Mouse (Mus musculus) limb, embryonic 15.5 days (tissue): ENCODE data around the gene Gpr173. TPM values are rescaled to one million over a fixed set of nuclear protein-coding genes. Genes with fewer than 3 reads are reported as not detected.

Experiments used
- ATAC-seq: fragments of 200-750 bp; cut with Nextera tagmentation; 2 replicates; pipeline ENCODE4 v1.8.0; 2017; ENCODE audit warnings: low read depth, moderate TSS enrichment; ENCODE audit not compliant: insufficient number of reproducible peaks, low FRiP score, low TSS enrichment
- H3K27ac ChIP-seq: fragments of 300-500 bp; sonication (generic); 2 replicates; pipeline ENCODE4 v1.5.1; 2015; ENCODE audit warnings: moderate library complexity, mild to moderate bottlenecking, inconsistent platforms
- H3K27me3 ChIP-seq: fragments of 300-500 bp; sonication (generic); 2 replicates; pipeline ENCODE4 v1.6.1; 2015; ENCODE audit warnings: inconsistent platforms
- H3K36me3 ChIP-seq: fragments of 300-500 bp; sonication (generic); 2 replicates; pipeline ENCODE4 v1.6.1; 2015; ENCODE audit warnings: inconsistent platforms
- H3K4me1 ChIP-seq: fragments of 300-500 bp; sonication (generic); 2 replicates; pipeline ENCODE4 v1.6.1; 2015; ENCODE audit warnings: inconsistent platforms
- H3K4me2 ChIP-seq: fragments of 300-500 bp; sonication (generic); 2 replicates; pipeline ENCODE4 v1.6.1; 2015; ENCODE audit warnings: mild to moderate bottlenecking, inconsistent platforms
- H3K4me3 ChIP-seq: fragments of 300-500 bp; sonication (generic); 2 replicates; pipeline ENCODE4 v1.5.1; 2015; ENCODE audit warnings: mild to moderate bottlenecking, inconsistent platforms
- H3K9ac ChIP-seq: fragments of 300-500 bp; sonication (generic); 2 replicates; pipeline ENCODE4 v1.6.1; 2015; ENCODE audit warnings: inconsistent platforms
- H3K9me3 ChIP-seq: fragments of 300-500 bp; sonication (generic); 2 replicates; pipeline ENCODE4 v1.6.1; 2016; ENCODE audit warnings: inconsistent platforms
- WGBS: fragments of 180-500 bp; shearing (Covaris S2); methylation state at CpG from one replicate; pipeline ENCODE4 v1.1.7; 2015; 5-methylcytosine and 5-hydroxymethylcytosine counted together
- polyA plus RNA-seq: library from polyadenylated mRNA; unstranded; fragments of >200 nt; fragmentation: Nextera tagmentation; extraction: Ambion mirVana; gene quantifications from 2 replicates; pipeline ENCODE4 v1.2.1, GENCODE M21; 2015

Gene Gpr173
- 2.3 and 4.3 TPM in 2 replicates for polyA plus RNA-seq

DNA sequence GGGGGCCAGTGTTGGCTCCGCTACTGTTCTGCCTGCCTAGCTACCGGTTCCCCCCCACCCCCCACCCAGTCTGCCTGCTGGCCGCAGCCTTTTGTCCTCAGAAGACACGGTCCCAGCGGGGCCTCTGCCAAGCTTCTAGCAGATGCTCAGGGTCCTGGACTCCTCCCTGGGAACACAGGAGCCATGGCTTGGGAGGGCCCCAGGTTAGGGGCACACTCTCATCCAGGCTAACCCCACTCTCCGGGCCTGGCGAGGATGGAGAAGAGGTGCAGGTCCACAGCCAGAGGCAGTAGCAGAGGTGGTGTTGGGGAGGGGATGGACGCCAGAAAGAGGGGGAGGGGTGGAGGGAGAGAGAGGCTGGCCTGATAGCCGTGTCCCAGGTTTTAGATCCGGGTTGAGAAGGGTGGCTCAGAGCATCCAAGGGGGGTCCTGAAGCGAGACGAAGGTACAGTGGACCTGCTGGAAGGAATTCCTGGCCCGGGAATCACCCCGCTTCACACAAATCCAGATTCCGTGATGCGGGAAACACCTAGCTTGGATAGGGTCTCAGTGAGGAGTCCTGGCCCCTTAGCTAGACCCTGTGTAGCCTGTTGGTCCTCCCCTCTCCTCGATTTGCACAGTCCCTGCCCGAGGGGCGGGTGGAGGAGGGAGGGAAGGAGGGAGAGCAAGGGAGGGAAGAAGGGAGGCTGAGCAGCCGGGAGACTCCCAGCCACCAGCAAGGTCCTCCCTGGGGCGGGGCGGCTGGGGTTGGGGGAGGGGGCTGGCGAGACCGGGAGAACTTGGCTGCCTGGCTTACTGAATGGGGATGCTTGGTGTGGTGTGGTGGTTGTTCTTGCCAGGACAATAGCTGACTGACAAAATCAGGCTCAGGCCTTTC lies at the start of gene Gpr173:
Gpr173 (minus strand) TSS at position 308 of the 877 bp plus-strand sequence.
- peak; percentile 92 for ATAC-seq
- peak within 1 kb of the TSS; percentile 44 for H3K9ac ChIP-seq
- peaks cover 31% of the 10 kb centered on the region; the same call in 1 of the 2 replicates for H3K27me3 ChIP-seq
- 0 out of 2 replicates have a peak within 1 kb of the TSS, but pooled peaks have one; percentile 54 for H3K27ac ChIP-seq
- 20% methylated on average over 19 of the region's 24 CpGs for WGBS
- peaks cover 3% of the 10 kb centered on the region; the same call in 1 of the 2 replicates for H3K4me1 ChIP-seq
- H3K9me3 ChIP-seq: no peaks in the 10 kb centered on the region
- peak within 1 kb of the TSS; percentile 53 for H3K4me2 ChIP-seq
- H3K36me3 ChIP-seq: no peaks in the 10 kb centered on the region
- peak within 1 kb of the TSS; percentile 51 for H3K4me3 ChIP-seq

- H3K9me3 ChIP-seq: no peaks in the 10 kb centered on the region
- no peak for ATAC-seq
- H3K36me3 ChIP-seq: no peaks in the 10 kb centered on the region
- H3K27me3 ChIP-seq: peaks cover 14% of the 10 kb centered on the region
- 86% methylated on average over 1 of the region's 1 CpGs for WGBS
- no peak overlapping the region for H3K4me2 ChIP-seq
- no peaks in the 10 kb centered on the region for H3K4me1 ChIP-seq
- H3K4me3 ChIP-seq: no peak overlapping the region
- no peak overlapping the region for H3K9ac ChIP-seq
- H3K27ac ChIP-seq: no peak overlapping the region
Observed at GRCm38 (mm10) chrX:152403251-152403650, 34.7 kb upstream of the Gpr173 start.

DNA sequence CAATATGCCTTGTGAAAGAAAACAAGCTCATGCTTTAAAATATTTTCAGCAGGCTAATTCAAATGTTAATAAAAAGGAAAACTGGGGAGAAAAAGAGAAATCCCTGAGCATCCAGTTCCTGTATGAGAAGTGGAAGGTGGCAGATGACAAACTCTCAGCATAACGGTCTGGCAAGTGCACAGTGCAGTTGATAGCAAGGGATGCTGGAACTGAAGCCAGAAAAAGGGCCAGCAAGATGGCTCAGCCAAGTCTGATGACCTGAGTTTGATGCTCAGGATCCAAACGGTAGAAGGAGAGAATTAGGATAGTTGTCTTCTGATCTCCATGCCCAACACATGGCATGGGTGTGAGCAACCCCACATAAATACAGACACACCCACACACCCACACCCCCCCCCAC lies 31.6 kb upstream of the Gpr173 start:
- H3K4me3 ChIP-seq: no peak overlapping the region
- H3K9me3 ChIP-seq: no peaks in the 10 kb centered on the region
- no peak overlapping the region for H3K9ac ChIP-seq
- H3K36me3 ChIP-seq: no peaks in the 10 kb centered on the region
- H3K4me2 ChIP-seq: no peak overlapping the region
- ATAC-seq: no peak
- WGBS: 53% methylated on average over 2 of the region's 2 CpGs
- H3K27me3 ChIP-seq: peaks cover 17% of the 10 kb centered on the region
- no peak overlapping the region for H3K27ac ChIP-seq
- no peaks in the 10 kb centered on the region for H3K4me1 ChIP-seq

GRCm38 (mm10) chrX:152368054-152368396 lies 479 bp downstream of the Gpr173 start:
- no peak for ATAC-seq

GRCm38 (mm10) chrX:152366418-152366817 lies 2.1 kb downstream of the Gpr173 start:
- Histone ChIP-seq H3K4me1 (peaks cover 3% of the 10 kb centered on the region; the same call in 1 of the 2 replicates), H3K4me3 (no peak overlapping the region), H3K27ac (no peak overlapping the region), H3K9me3 (no peaks in the 10 kb centered on the region), H3K9ac (no peak overlapping the region), H3K27me3 (peaks cover 31% of the 10 kb centered on the region; the same call in 1 of the 2 replicates), H3K36me3 (no peaks in the 10 kb centered on the region), H3K4me2 (no peak overlapping the region)
- no peak for ATAC-seq
- 83% methylated on average over 2 of the region's 2 CpGs for WGBS

More at GRCm38 (mm10) chrX:152368054-152368396, 479 bp downstream of the Gpr173 start:
- no peak overlapping the region for H3K27ac ChIP-seq
- peak overlapping the region; percentile 53 for H3K4me2 ChIP-seq
- 32% methylated on average over 4 of the region's 4 CpGs for WGBS
- H3K4me1 ChIP-seq: peaks cover 3% of the 10 kb centered on the region; the same call in 1 of the 2 replicates
- no peaks in the 10 kb centered on the region for H3K36me3 ChIP-seq
- H3K27me3 ChIP-seq: peaks cover 31% of the 10 kb centered on the region; the same call in 1 of the 2 replicates
- H3K4me3 ChIP-seq: peak overlapping the region; percentile 51
- peak overlapping the region; percentile 44 for H3K9ac ChIP-seq
- H3K9me3 ChIP-seq: no peaks in the 10 kb centered on the region

DNA sequence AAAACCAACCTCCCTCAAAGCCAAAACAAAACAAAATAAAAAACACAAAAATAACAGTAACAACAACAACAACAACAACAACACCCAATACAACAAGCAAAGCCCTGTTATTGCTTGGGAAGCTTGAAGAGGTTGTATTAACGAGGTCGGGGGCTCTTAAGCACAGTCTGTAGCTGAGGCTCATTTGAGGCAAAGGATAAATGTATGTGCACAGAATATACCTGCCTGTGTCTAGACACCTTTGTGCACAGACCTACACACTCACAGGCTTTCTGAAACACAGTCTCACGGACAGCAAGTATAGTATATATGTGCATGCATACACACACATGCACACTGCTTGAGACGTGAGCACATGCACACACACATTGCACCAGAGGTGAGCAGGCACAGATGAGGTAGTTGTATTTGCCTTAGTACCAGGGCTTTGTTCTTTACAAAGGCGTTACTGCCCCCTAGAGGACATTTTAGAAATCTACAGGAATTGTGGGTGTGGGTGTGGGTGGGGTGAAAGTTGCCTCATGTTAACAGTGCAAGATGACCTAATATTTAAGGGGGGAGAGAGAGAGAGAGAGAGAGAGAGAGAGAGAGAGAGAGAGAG lies 15.9 kb downstream of the Gpr173 start:
- H3K36me3 ChIP-seq: no peaks in the 10 kb centered on the region
- no peak for ATAC-seq
- no peak overlapping the region for H3K4me3 ChIP-seq
- H3K27me3 ChIP-seq: peaks cover 7% of the 10 kb centered on the region; the same call in 1 of the 2 replicates
- no peak overlapping the region for H3K27ac ChIP-seq
- H3K4me1 ChIP-seq: no peaks in the 10 kb centered on the region
- WGBS: 19% methylated on average over 5 of the region's 5 CpGs
- H3K9me3 ChIP-seq: no peaks in the 10 kb centered on the region
- H3K9ac ChIP-seq: no peak overlapping the region
- no peak overlapping the region for H3K4me2 ChIP-seq

- no peaks in the 10 kb centered on the region for H3K4me1 ChIP-seq
- H3K4me2 ChIP-seq: no peak overlapping the region
- H3K27me3 ChIP-seq: peaks cover 36% of the 10 kb centered on the region
- no peak overlapping the region for H3K9ac ChIP-seq
- H3K27ac ChIP-seq: no peak overlapping the region
- no peaks in the 10 kb centered on the region for H3K9me3 ChIP-seq
- 0 out of 2 replicates have a peak, but pooled peaks cover 3% of the 10 kb centered on the region for H3K36me3 ChIP-seq
- no peak for ATAC-seq
- no peak overlapping the region for H3K4me3 ChIP-seq
- 95% methylated on average over 14 of the region's 14 CpGs for WGBS
Observed at GRCm38 (mm10) chrX:152347041-152347440, 21.5 kb downstream of the Gpr173 start.

DNA sequence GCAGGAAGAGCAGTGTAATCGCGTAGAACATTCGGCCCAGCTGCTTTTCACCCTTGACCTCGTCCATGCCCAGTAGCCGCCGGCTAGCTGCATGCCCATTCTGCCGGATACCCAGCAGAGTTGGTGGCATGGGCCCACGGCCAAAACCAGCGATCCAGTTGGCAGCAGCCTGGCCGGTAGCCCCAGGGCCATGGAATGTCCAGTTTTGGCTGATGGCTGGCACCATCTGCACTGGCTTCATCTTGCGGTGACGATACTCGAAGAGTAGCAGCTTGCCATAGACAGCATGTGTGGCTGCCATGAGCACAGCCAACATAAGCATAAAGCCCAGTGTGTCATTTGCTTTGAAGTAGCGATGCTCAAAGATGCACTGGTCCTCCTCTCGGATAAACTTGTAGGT lies 21.9 kb downstream of the Gpr173 start:
- H3K9ac ChIP-seq: no peak overlapping the region
- WGBS: 89% methylated on average over 15 of the region's 15 CpGs
- peaks cover 41% of the 10 kb centered on the region for H3K27me3 ChIP-seq
- H3K4me1 ChIP-seq: no peaks in the 10 kb centered on the region
- ATAC-seq: no peak
- no peak overlapping the region for H3K4me3 ChIP-seq
- H3K9me3 ChIP-seq: no peaks in the 10 kb centered on the region
- 0 out of 2 replicates have a peak, but pooled peaks cover 3% of the 10 kb centered on the region for H3K36me3 ChIP-seq
- H3K27ac ChIP-seq: no peak overlapping the region
- H3K4me2 ChIP-seq: no peak overlapping the region

- ATAC-seq: no peak
- Histone ChIP-seq H3K4me1 (no peaks in the 10 kb centered on the region), H3K27ac (peak overlapping the region; percentile 87), H3K4me3 (peak overlapping the region; percentile 58), H3K4me2 (peak overlapping the region; percentile 37), H3K9ac (no peak overlapping the region), H3K9me3 (no peaks in the 10 kb centered on the region), H3K36me3 (0 out of 2 replicates have a peak, but pooled peaks cover 13% of the 10 kb centered on the region), H3K27me3 (peaks cover 53% of the 10 kb centered on the region)
- WGBS: 35% methylated on average over 6 of the region's 6 CpGs
Observed at GRCm38 (mm10) chrX:152342903-152343302, 25.6 kb downstream of the Gpr173 start.

- H3K4me1 ChIP-seq: 0 out of 2 replicates have a peak, but pooled peaks cover 2% of the 10 kb centered on the region
- 15% methylated on average over 27 of the region's 27 CpGs for WGBS
- ATAC-seq: peak; percentile 96
- peak within 1 kb of the TSS; percentile 58 for H3K4me3 ChIP-seq
- H3K36me3 ChIP-seq: 0 out of 2 replicates have a peak, but pooled peaks cover 13% of the 10 kb centered on the region
- H3K27me3 ChIP-seq: peaks cover 53% of the 10 kb centered on the region
- H3K4me2 ChIP-seq: peak within 1 kb of the TSS; percentile 48
- H3K27ac ChIP-seq: peak within 1 kb of the TSS; percentile 87
- peak within 1 kb of the TSS; percentile 61 for H3K9ac ChIP-seq
- H3K9me3 ChIP-seq: no peaks in the 10 kb centered on the region
Observed at GRCm38 (mm10) chrX:152342358-152342901, 26.1 kb downstream of the Gpr173 start, which contains the start of gene Tspyl2. Gene Tspyl2 (minus strand): TSS chrX:152342425.

DNA sequence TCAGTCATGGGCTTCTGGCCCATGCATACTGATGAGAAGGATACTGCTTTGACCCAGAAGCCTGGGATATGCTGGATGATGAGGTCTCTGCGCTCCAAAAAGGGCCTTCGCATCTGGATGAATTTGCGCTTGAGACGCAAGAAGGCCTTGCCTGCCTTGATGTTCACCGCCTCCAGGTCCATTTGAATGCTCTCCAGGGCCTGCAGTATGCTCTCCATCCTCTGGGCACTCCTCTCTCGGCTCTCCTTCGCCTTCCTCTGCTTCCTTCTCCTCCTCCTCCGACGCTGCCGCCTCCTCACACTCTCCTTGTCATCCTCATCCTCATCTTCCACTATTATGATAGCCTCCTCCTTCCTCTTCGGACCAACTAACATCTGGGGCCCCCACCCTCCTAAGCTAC lies 27.0 kb downstream of the Gpr173 start:
- H3K9me3 ChIP-seq: no peaks in the 10 kb centered on the region
- H3K27ac ChIP-seq: peak overlapping the region; percentile 84; the same call in 1 of the 2 replicates
- peak overlapping the region; percentile 48 for H3K4me2 ChIP-seq
- H3K27me3 ChIP-seq: peaks cover 51% of the 10 kb centered on the region
- 0 out of 2 replicates have a peak, but pooled peaks cover 12% of the 10 kb centered on the region for H3K36me3 ChIP-seq
- H3K4me3 ChIP-seq: peak overlapping the region; percentile 58
- peak overlapping the region; percentile 61 for H3K9ac ChIP-seq
- 29% methylated on average over 11 of the region's 11 CpGs for WGBS
- H3K4me1 ChIP-seq: 0 out of 2 replicates have a peak, but pooled peaks cover 4% of the 10 kb centered on the region
- ATAC-seq: no peak
